Mouse (Mus musculus): ENCODE measurements around the gene Zscan21. TPM values are rescaled to one million over a fixed set of nuclear protein-coding genes. Genes with fewer than 3 reads are reported as not detected.

Gene Zscan21
- polyA plus RNA-seq, 1 experiment from 2014 or later, result 147 TPM

GRCm38 (mm10) chr5:138170936-138171561 lies 54.3 kb downstream of the Zscan21 start:
- Histone ChIP-seq H3K4me1 (ENCODE audit: control insufficient read depth, insufficient read depth, low read length) (peaks cover 14% of the 10 kb centered on the region), H3K9ac (ENCODE audit: low read length) (peak overlapping the region; percentile 77), H3K27me3 (replicated peaks; ENCODE audit: control insufficient read depth, insufficient read depth, low read length) (no peaks in the 10 kb centered on the region), H3K4me2 (ENCODE audit: low read length) (peak overlapping the region; percentile 88), H3K36me3 (ENCODE audit: control insufficient read depth, insufficient read depth, low read length) (peaks cover 55% of the 10 kb centered on the region), H3K9me3 (replicated peaks; ENCODE audit: control insufficient read depth, low read length) (no peaks in the 10 kb centered on the region), H3K4me3 (ENCODE audit: low read depth, low read length) (peak overlapping the region; percentile 75), H3K27ac (ENCODE audit: low read depth, low read length) (peak overlapping the region; percentile 93)
- under 1% methylated on average over 47 of the region's 47 CpGs for WGBS
- DNase-seq (ENCODE audit: low spot score) (peak; percentile 98), ATAC-seq (peak; percentile 85)

- Histone ChIP-seq H3K4me3 (ENCODE audit: low read depth, low read length) (peak within 1 kb of the TSS; percentile 75), H3K9ac (ENCODE audit: low read length) (peak within 1 kb of the TSS; percentile 77), H3K4me1 (ENCODE audit: control insufficient read depth, insufficient read depth, low read length) (peaks cover 14% of the 10 kb centered on the region), H3K27ac (ENCODE audit: low read depth, low read length) (peak within 1 kb of the TSS; percentile 93), H3K4me2 (ENCODE audit: low read length) (peak within 1 kb of the TSS; percentile 88), H3K9me3 (replicated peaks; ENCODE audit: control insufficient read depth, low read length) (no peaks in the 10 kb centered on the region), H3K36me3 (ENCODE audit: control insufficient read depth, insufficient read depth, low read length) (peaks cover 53% of the 10 kb centered on the region), H3K27me3 (replicated peaks; ENCODE audit: control insufficient read depth, insufficient read depth, low read length) (no peaks in the 10 kb centered on the region)
- ATAC-seq, result peak; percentile 94
- under 1% methylated on average over 54 of the region's 54 CpGs for WGBS
- peak; percentile 99 for DNase-seq (ENCODE audit: low spot score)
Observed at GRCm38 (mm10) chr5:138171695-138172491, 55.2 kb downstream of the Zscan21 start, which contains the start of the genes Ap4m1 and Mcm7. Gene Ap4m1 (plus strand): TSS chr5:138172002. Gene Mcm7 (minus strand): TSS chr5:138172422.

GRCm38 (mm10) chr5:138173217-138173616 lies 56.5 kb downstream of the Zscan21 start:
- Histone ChIP-seq H3K36me3 (ENCODE audit: control insufficient read depth, insufficient read depth, low read length) (peaks cover 53% of the 10 kb centered on the region), H3K9me3 (replicated peaks; ENCODE audit: control insufficient read depth, low read length) (no peaks in the 10 kb centered on the region), H3K27ac (ENCODE audit: low read depth, low read length) (no peak overlapping the region), H3K27me3 (replicated peaks; ENCODE audit: control insufficient read depth, insufficient read depth, low read length) (no peaks in the 10 kb centered on the region), H3K9ac (ENCODE audit: low read length) (no peak overlapping the region), H3K4me2 (ENCODE audit: low read length) (peak overlapping the region; percentile 88), H3K4me1 (ENCODE audit: control insufficient read depth, insufficient read depth, low read length) (peaks cover 14% of the 10 kb centered on the region), H3K4me3 (ENCODE audit: low read depth, low read length) (no peak overlapping the region)
- WGBS, result 80% methylated on average over 3 of the region's 3 CpGs
- ATAC-seq (no peak), DNase-seq (ENCODE audit: low spot score) (no peak)

MicroRNAs encoded within 50 kb of the gene (microRNA counts, 519-probe panel; counts per million panel counts)
- 5,858 counts per million, percentile 88 among the panel's probes with 10 or more counts for microRNA mmu-miR-106b
- 6,247 counts per million, percentile 92 among the panel's probes with 10 or more counts for microRNA mmu-miR-25
- microRNA mmu-miR-93, result 5,731 counts per million, percentile 87 among the panel's probes with 10 or more counts

Small RNAs within 50 kb of the gene (microRNA-seq; reads per million reads assigned to microRNA genes)
- gene Mir106b, result 8,313 reads per million, percentile 96 among the genes with 10 or more reads in this experiment
- gene Mir25, result 639 reads per million, percentile 78 among the genes with 10 or more reads in this experiment
- 11,598 reads per million, percentile 97 among the genes with 10 or more reads in this experiment for gene Mir93

Other genes starting within 250 kb of the Zscan21 start
- not detected in 2 replicates for gene Pilrb2, start 245.1 kb upstream of the Zscan21 start, polyA plus RNA-seq (2014; fragmentation: Nextera tagmentation; extraction: Ambion mirVana)
- gene Cyp3a13, start 195.3 kb upstream of the Zscan21 start, polyA plus RNA-seq (2014; fragmentation: Nextera tagmentation; extraction: Ambion mirVana), result not detected in 2 replicates
- gene Gjc3, start 153.8 kb upstream of the Zscan21 start, polyA plus RNA-seq (2014; fragmentation: Nextera tagmentation; extraction: Ambion mirVana), result 0.07 and 0.08 TPM in 2 replicates
- not detected in 2 replicates for gene Azgp1, start 135.4 kb upstream of the Zscan21 start, polyA plus RNA-seq (2014; fragmentation: Nextera tagmentation; extraction: Ambion mirVana)
- not detected in 2 replicates for gene Smok3a, start 95.6 kb upstream of the Zscan21 start, polyA plus RNA-seq (2014; fragmentation: Nextera tagmentation; extraction: Ambion mirVana)
- gene Smok3b, start 95.5 kb upstream of the Zscan21 start, polyA plus RNA-seq (2014; fragmentation: Nextera tagmentation; extraction: Ambion mirVana), result not detected in 2 replicates
- not detected in 2 replicates for gene Smok3c, start 63.7 kb upstream of the Zscan21 start, polyA plus RNA-seq (2014; fragmentation: Nextera tagmentation; extraction: Ambion mirVana)
- gene Zkscan1, start 31.8 kb upstream of the Zscan21 start, polyA plus RNA-seq (2014; fragmentation: Nextera tagmentation; extraction: Ambion mirVana), result 32.6 and 36.6 TPM in 2 replicates
- 21.8 and 24.3 TPM in 2 replicates for gene Zfp113, start 38.8 kb downstream of the Zscan21 start, polyA plus RNA-seq (2014; fragmentation: Nextera tagmentation; extraction: Ambion mirVana)
- gene Cops6, start 44.2 kb downstream of the Zscan21 start, polyA plus RNA-seq (2014; fragmentation: Nextera tagmentation; extraction: Ambion mirVana), result 249 and 270 TPM in 2 replicates
- 16.4 and 17.0 TPM in 2 replicates for gene Ap4m1, start 55.1 kb downstream of the Zscan21 start, polyA plus RNA-seq (2014; fragmentation: Nextera tagmentation; extraction: Ambion mirVana)
- gene Mcm7, start 55.5 kb downstream of the Zscan21 start, polyA plus RNA-seq (2014; fragmentation: Nextera tagmentation; extraction: Ambion mirVana), result 176 and 181 TPM in 2 replicates
- 95.4 and 96.5 TPM in 2 replicates for gene Taf6, start 70.5 kb downstream of the Zscan21 start, polyA plus RNA-seq (2014; fragmentation: Nextera tagmentation; extraction: Ambion mirVana)
- gene Cnpy4, start 70.6 kb downstream of the Zscan21 start, polyA plus RNA-seq (2014; fragmentation: Nextera tagmentation; extraction: Ambion mirVana), result 36.4 and 37.1 TPM in 2 replicates
- gene Mblac1, start 77.4 kb downstream of the Zscan21 start, polyA plus RNA-seq (2014; fragmentation: Nextera tagmentation; extraction: Ambion mirVana), result 11.9 and 13.1 TPM in 2 replicates
- gene Nxpe5, start 109.0 kb downstream of the Zscan21 start, polyA plus RNA-seq (2014; fragmentation: Nextera tagmentation; extraction: Ambion mirVana), result not detected in 2 replicates
- 73.7 and 88.2 TPM in 2 replicates for gene Lamtor4, start 138.6 kb downstream of the Zscan21 start, polyA plus RNA-seq (2014; fragmentation: Nextera tagmentation; extraction: Ambion mirVana)
- gene BC037034, start 147.1 kb downstream of the Zscan21 start, polyA plus RNA-seq (2014; fragmentation: Nextera tagmentation; extraction: Ambion mirVana), result 8.9 and 9.8 TPM in 2 replicates
- 1.3 and 1.8 TPM in 2 replicates for gene Gal3st4, start 155.9 kb downstream of the Zscan21 start, polyA plus RNA-seq (2014; fragmentation: Nextera tagmentation; extraction: Ambion mirVana)
- gene Gm43720, start 163.1 kb downstream of the Zscan21 start, polyA plus RNA-seq (2014; fragmentation: Nextera tagmentation; extraction: Ambion mirVana), result 0.09 TPM in 1 of 2 replicates, not detected in the other
- gene Gpc2, start 163.1 kb downstream of the Zscan21 start, polyA plus RNA-seq (2014; fragmentation: Nextera tagmentation; extraction: Ambion mirVana), result 34.9 and 37.8 TPM in 2 replicates
- gene Stag3, start 163.3 kb downstream of the Zscan21 start, polyA plus RNA-seq (2014; fragmentation: Nextera tagmentation; extraction: Ambion mirVana), result 2.3 and 4.0 TPM in 2 replicates
- gene Pvrig, start 225.1 kb downstream of the Zscan21 start, polyA plus RNA-seq (2014; fragmentation: Nextera tagmentation; extraction: Ambion mirVana), result not detected in 2 replicates

All from forebrain, embryonic 14.5 days (tissue).